Mouse (Mus musculus): ENCODE data around the gene Rprm.

Rprm gene

GRCm38 (mm10) chr2:54085430-54086087, at the start of gene Rprm:
Rprm (minus strand) TSS chr2:54085552.
- ATAC-seq (ENCODE audit: insufficient number of reproducible peaks, low FRiP score, low TSS enrichment), result peak; percentile 90

- ATAC-seq (ENCODE audit: insufficient number of reproducible peaks, low FRiP score, low TSS enrichment), result no peak
Measured at GRCm38 (mm10) chr2:54119305-54119704, 34.0 kb upstream of the Rprm start.

- no peak for ATAC-seq (ENCODE audit: insufficient number of reproducible peaks, low FRiP score, low TSS enrichment)
Measured at GRCm38 (mm10) chr2:54118881-54119280, 33.5 kb upstream of the Rprm start.

GRCm38 (mm10) chr2:54111294-54111693, 25.9 kb upstream of the Rprm start:
- no peak for ATAC-seq (ENCODE audit: insufficient number of reproducible peaks, low FRiP score, low TSS enrichment)

- ATAC-seq (ENCODE audit: insufficient number of reproducible peaks, low FRiP score, low TSS enrichment), result no peak
Measured at GRCm38 (mm10) chr2:54106232-54106726, 20.9 kb upstream of the Rprm start.

- ATAC-seq (ENCODE audit: insufficient number of reproducible peaks, low FRiP score, low TSS enrichment), result no peak
Measured at GRCm38 (mm10) chr2:54099939-54100338, 14.6 kb upstream of the Rprm start.

GRCm38 (mm10) chr2:54092616-54093015, 7.3 kb upstream of the Rprm start:
- ATAC-seq (ENCODE audit: insufficient number of reproducible peaks, low FRiP score, low TSS enrichment), result no peak

GRCm38 (mm10) chr2:54086254-54086653, 902 bp upstream of the Rprm start:
- ATAC-seq (ENCODE audit: insufficient number of reproducible peaks, low FRiP score, low TSS enrichment), result no peak

- peak; percentile 1; the same call in 1 of the 2 replicates for ATAC-seq (ENCODE audit: insufficient number of reproducible peaks, low FRiP score, low TSS enrichment)
Measured at GRCm38 (mm10) chr2:54084737-54085429, 469 bp downstream of the Rprm start.

- ATAC-seq (ENCODE audit: insufficient number of reproducible peaks, low FRiP score, low TSS enrichment), result no peak
Measured at GRCm38 (mm10) chr2:54083861-54084736, 1.3 kb downstream of the Rprm start.

- ATAC-seq (ENCODE audit: insufficient number of reproducible peaks, low FRiP score, low TSS enrichment), result no peak
Measured at GRCm38 (mm10) chr2:54078961-54079360, 6.4 kb downstream of the Rprm start.

GRCm38 (mm10) chr2:54071526-54071925, 13.8 kb downstream of the Rprm start:
- no peak for ATAC-seq (ENCODE audit: insufficient number of reproducible peaks, low FRiP score, low TSS enrichment)

GRCm38 (mm10) chr2:54062421-54062820, 22.9 kb downstream of the Rprm start:
- no peak for ATAC-seq (ENCODE audit: insufficient number of reproducible peaks, low FRiP score, low TSS enrichment)

GRCm38 (mm10) chr2:54061039-54061438, 24.3 kb downstream of the Rprm start:
- ATAC-seq (ENCODE audit: insufficient number of reproducible peaks, low FRiP score, low TSS enrichment), result no peak

Measured in cerebellum, adult (tissue).